Mouse (Mus musculus) testis, adult 2 months (tissue): Measurements from ENCODE around the gene Nhlh1.

Source experiments
- CTCF ChIP-seq: fragments of 200-500 bp; IDR thresholded peaks from 2 replicates; pipeline ENCODE4 v1.5.1; 2012; ENCODE audit warnings: low read depth, mild to moderate bottlenecking, inconsistent platforms, low read length, moderate library complexity; ENCODE audit not compliant: control insufficient read depth, insufficient read depth, insufficient replicate concordance
- POLR2A ChIP-seq: fragments of 200-500 bp; IDR thresholded peaks from 2 replicates; pipeline ENCODE4 v1.6.1; 2012; ENCODE audit warnings: low read depth, mild to moderate bottlenecking, inconsistent platforms, low read length, moderate library complexity; ENCODE audit not compliant: control insufficient read depth

DNA sequence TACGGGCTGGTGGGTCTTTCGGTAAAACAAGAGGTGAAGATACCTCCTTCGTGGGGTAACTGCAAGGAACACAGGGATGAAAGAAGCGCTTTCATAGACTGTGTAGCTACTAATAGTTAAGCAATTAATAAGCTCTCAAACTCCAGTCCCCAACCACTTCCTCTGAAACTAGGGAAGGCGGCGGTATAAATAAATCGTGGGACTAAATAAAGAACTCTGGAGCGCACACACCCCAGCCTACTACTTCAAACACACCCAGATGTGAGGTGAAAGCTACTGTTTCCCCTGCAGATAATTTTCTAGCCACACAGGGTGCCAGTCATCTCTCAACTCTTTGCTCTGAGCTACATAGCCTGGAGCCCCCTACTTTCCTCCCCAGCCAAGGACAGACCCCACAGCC, 41.3 kb downstream of the Nhlh1 start:
- TF ChIP-seq POLR2A (no peak), CTCF (no peak)
